Mouse (Mus musculus) liver, embryonic 13.5 days (tissue): ENCODE results near the gene Polr1b. TPM values are rescaled to one million over a fixed set of nuclear protein-coding genes. Genes with fewer than 3 reads are reported as not detected.

Experiments used
- ATAC-seq: fragments of 200-750 bp; cut with Nextera tagmentation; 2 replicates; pipeline ENCODE4 v1.8.0; 2017; ENCODE audit warnings: low read depth, mild to moderate bottlenecking, moderate number of reproducible peaks, moderate library complexity
- DNase-seq: peaks from one replicate; pipeline ENCODE4 v3.0.0; 2022
- H3K27ac ChIP-seq: fragments of 300-500 bp; sonication (generic); 2 replicates; pipeline ENCODE4 v1.5.1; 2015; ENCODE audit warnings: moderate library complexity, mild to moderate bottlenecking, inconsistent platforms
- H3K27me3 ChIP-seq: fragments of 300-500 bp; sonication (generic); 2 replicates; pipeline ENCODE4 v1.6.1; 2015; ENCODE audit warnings: mild to moderate bottlenecking, inconsistent platforms
- H3K36me3 ChIP-seq: fragments of 300-500 bp; sonication (generic); 2 replicates; pipeline ENCODE4 v1.6.1; 2015; ENCODE audit warnings: mild to moderate bottlenecking, inconsistent platforms
- H3K4me1 ChIP-seq: fragments of 300-500 bp; sonication (generic); replicated peaks from 2 replicates; pipeline ENCODE4 v1.6.1; 2015; ENCODE audit warnings: inconsistent platforms
- H3K4me2 ChIP-seq: fragments of 300-500 bp; sonication (generic); 2 replicates; pipeline ENCODE4 v1.6.1; 2015; ENCODE audit warnings: inconsistent platforms, mild to moderate bottlenecking, moderate library complexity
- H3K4me3 ChIP-seq: fragments of 300-500 bp; sonication (generic); replicated peaks from 2 replicates; pipeline ENCODE4 v1.5.1; 2015; ENCODE audit warnings: mild to moderate bottlenecking, inconsistent platforms
- H3K9ac ChIP-seq: fragments of 300-500 bp; sonication (generic); 2 replicates; pipeline ENCODE4 v1.6.1; 2015; ENCODE audit warnings: mild to moderate bottlenecking, inconsistent platforms
- H3K9me3 ChIP-seq: fragments of 300-500 bp; sonication (generic); replicated peaks from 2 replicates; pipeline ENCODE4 v1.6.1; 2016; ENCODE audit warnings: inconsistent platforms
- WGBS: fragments of 180-500 bp; shearing (Covaris S2); methylation state at CpG from one replicate; pipeline ENCODE4 v1.1.7; 2015; ENCODE audit not compliant: insufficient replicate concordance; 5-methylcytosine and 5-hydroxymethylcytosine counted together
- polyA plus RNA-seq: library from polyadenylated mRNA; unstranded; fragments of >200 nt; fragmentation: Nextera tagmentation; extraction: Ambion mirVana; gene quantifications from 2 replicates; pipeline ENCODE4 v1.2.1, GENCODE M21; 2015

Gene Polr1b
- polyA plus RNA-seq, 1 experiment from 2014 or later: 21.6 TPM

GRCm38 (mm10) chr2:129079194-129079593 is 21.6 kb upstream of the Polr1b start:
- DNase-seq: no peak

GRCm38 (mm10) chr2:129081097-129081496 is 19.7 kb upstream of the Polr1b start:
- no peak for DNase-seq
- H3K4me3 ChIP-seq: no peak overlapping the region
- no peak for ATAC-seq

More at GRCm38 (mm10) chr2:129079194-129079593, 21.6 kb upstream of the Polr1b start:
- Histone ChIP-seq H3K4me3 (no peak overlapping the region), H3K27me3 (no peaks in the 10 kb centered on the region), H3K9ac (no peak overlapping the region), H3K9me3 (no peaks in the 10 kb centered on the region), H3K27ac (no peak overlapping the region), H3K4me2 (no peak overlapping the region), H3K36me3 (no peaks in the 10 kb centered on the region; the same call in 1 of the 2 replicates), H3K4me1 (no peaks in the 10 kb centered on the region)
- 48% methylated on average over 2 of the region's 2 CpGs for WGBS
- no peak for ATAC-seq

GRCm38 (mm10) chr2:129083514-129083913 is 17.3 kb upstream of the Polr1b start:
- no peak overlapping the region for H3K27ac ChIP-seq
- H3K4me2 ChIP-seq: no peak overlapping the region
- H3K27me3 ChIP-seq: no peaks in the 10 kb centered on the region
- ATAC-seq (no peak), DNase-seq (no peak)
- H3K4me3 ChIP-seq: no peak overlapping the region
- H3K9me3 ChIP-seq: no peaks in the 10 kb centered on the region
- H3K9ac ChIP-seq: no peak overlapping the region
- peaks cover 9% of the 10 kb centered on the region for H3K4me1 ChIP-seq
- WGBS: 76% methylated on average over 5 of the region's 5 CpGs
- peaks cover 12% of the 10 kb centered on the region for H3K36me3 ChIP-seq

More at GRCm38 (mm10) chr2:129081097-129081496, 19.7 kb upstream of the Polr1b start:
- Histone ChIP-seq H3K4me2 (no peak overlapping the region), H3K27ac (no peak overlapping the region), H3K36me3 (peaks cover 12% of the 10 kb centered on the region), H3K27me3 (no peaks in the 10 kb centered on the region), H3K9ac (no peak overlapping the region), H3K4me1 (no peaks in the 10 kb centered on the region), H3K9me3 (no peaks in the 10 kb centered on the region)
- WGBS: 59% methylated on average over 13 of the region's 13 CpGs

- H3K36me3 ChIP-seq: peaks cover 15% of the 10 kb centered on the region
- no peaks in the 10 kb centered on the region for H3K9me3 ChIP-seq
- no peak overlapping the region for H3K27ac ChIP-seq
- H3K27me3 ChIP-seq: no peaks in the 10 kb centered on the region
- WGBS: 45% methylated on average over 2 of the region's 2 CpGs
- no peak for ATAC-seq
- peaks cover 9% of the 10 kb centered on the region for H3K4me1 ChIP-seq
- no peak overlapping the region for H3K9ac ChIP-seq
- no peak overlapping the region for H3K4me3 ChIP-seq
- DNase-seq: no peak
- H3K4me2 ChIP-seq: no peak overlapping the region
Measured at GRCm38 (mm10) chr2:129084959-129085358, 15.8 kb upstream of the Polr1b start.

- WGBS: 56% methylated on average over 1 of the region's 1 CpGs
- no peaks in the 10 kb centered on the region for H3K27me3 ChIP-seq
- no peak overlapping the region for H3K4me3 ChIP-seq
- H3K4me1 ChIP-seq: peaks cover 9% of the 10 kb centered on the region
- H3K4me2 ChIP-seq: no peak overlapping the region
- H3K27ac ChIP-seq: no peak overlapping the region
- DNase-seq (no peak), ATAC-seq (peak; percentile 53; the same call in 1 of the 2 replicates)
- peaks cover 15% of the 10 kb centered on the region for H3K36me3 ChIP-seq
- H3K9ac ChIP-seq: no peak overlapping the region
- no peaks in the 10 kb centered on the region for H3K9me3 ChIP-seq
Measured at GRCm38 (mm10) chr2:129087520-129087919, 13.3 kb upstream of the Polr1b start.

GRCm38 (mm10) chr2:129090370-129090769 is 10.4 kb upstream of the Polr1b start:
- Histone ChIP-seq H3K36me3 (peaks cover 10% of the 10 kb centered on the region), H3K4me3 (no peak overlapping the region), H3K4me1 (peaks cover 9% of the 10 kb centered on the region), H3K27me3 (no peaks in the 10 kb centered on the region), H3K4me2 (no peak overlapping the region), H3K27ac (no peak overlapping the region), H3K9ac (no peak overlapping the region), H3K9me3 (no peaks in the 10 kb centered on the region)
- DNase-seq: no peak
- no peak for ATAC-seq
- 49% methylated on average over 4 of the region's 4 CpGs for WGBS

- ATAC-seq (no peak), DNase-seq (no peak)
- no peaks in the 10 kb centered on the region for H3K9me3 ChIP-seq
- no peak overlapping the region for H3K27ac ChIP-seq
- no peaks in the 10 kb centered on the region for H3K27me3 ChIP-seq
- no peak overlapping the region for H3K4me3 ChIP-seq
- H3K4me1 ChIP-seq: no peaks in the 10 kb centered on the region; the same call in 1 of the 2 replicates
- peaks cover 3% of the 10 kb centered on the region for H3K36me3 ChIP-seq
- no peak overlapping the region for H3K9ac ChIP-seq
- 82% methylated on average over 12 of the region's 12 CpGs for whole genome bisulfite sequencing
- no peak overlapping the region for H3K4me2 ChIP-seq
Measured at GRCm38 (mm10) chr2:129092810-129093209, 8.0 kb upstream of the Polr1b start.

GRCm38 (mm10) chr2:129093926-129094724 is 6.7 kb upstream of the Polr1b start:
- ATAC-seq (no peak), DNase-seq (no peak)
- H3K9me3 ChIP-seq: no peaks in the 10 kb centered on the region
- H3K27ac ChIP-seq: no peak overlapping the region
- H3K4me1 ChIP-seq: no peaks in the 10 kb centered on the region
- no peak overlapping the region for H3K4me2 ChIP-seq
- H3K4me3 ChIP-seq: no peak overlapping the region
- H3K9ac ChIP-seq: no peak overlapping the region
- H3K36me3 ChIP-seq: peaks cover under 1% of the 10 kb centered on the region
- no peaks in the 10 kb centered on the region for H3K27me3 ChIP-seq
- 74% methylated on average over 18 of the region's 18 CpGs for WGBS

GRCm38 (mm10) chr2:129112924-129113323 is 12.1 kb downstream of the Polr1b start:
- DNase-seq (no peak), ATAC-seq (no peak)
- no peak overlapping the region for H3K4me2 ChIP-seq
- H3K9me3 ChIP-seq: no peaks in the 10 kb centered on the region
- no peaks in the 10 kb centered on the region for H3K27me3 ChIP-seq
- H3K27ac ChIP-seq: no peak overlapping the region
- peaks cover 90% of the 10 kb centered on the region for H3K36me3 ChIP-seq
- 84% methylated on average over 5 of the region's 5 CpGs for WGBS
- no peaks in the 10 kb centered on the region for H3K4me1 ChIP-seq
- no peak overlapping the region for H3K4me3 ChIP-seq
- H3K9ac ChIP-seq: no peak overlapping the region

GRCm38 (mm10) chr2:129115706-129116367 is 15.0 kb downstream of the Polr1b start:
- Histone ChIP-seq H3K4me2 (no peak overlapping the region), H3K4me1 (no peaks in the 10 kb centered on the region), H3K36me3 (peaks cover 93% of the 10 kb centered on the region), H3K27ac (no peak overlapping the region), H3K4me3 (no peak overlapping the region), H3K27me3 (no peaks in the 10 kb centered on the region), H3K9me3 (no peaks in the 10 kb centered on the region), H3K9ac (no peak overlapping the region)
- DNase-seq: no peak
- 84% methylated on average over 9 of the region's 9 CpGs for WGBS
- no peak for ATAC-seq

GRCm38 (mm10) chr2:129116368-129116739 is 15.6 kb downstream of the Polr1b start:
- Histone ChIP-seq H3K4me2 (no peak overlapping the region), H3K27ac (no peak overlapping the region), H3K27me3 (no peaks in the 10 kb centered on the region), H3K4me3 (no peak overlapping the region), H3K9me3 (no peaks in the 10 kb centered on the region), H3K36me3 (peaks cover 94% of the 10 kb centered on the region), H3K4me1 (no peaks in the 10 kb centered on the region), H3K9ac (no peak overlapping the region)
- WGBS: 89% methylated on average over 1 of the region's 1 CpGs
- no peak for ATAC-seq
- DNase-seq: no peak
